Mouse (Mus musculus) layer of hippocampus, adult 9-10 months (tissue): ENCODE data around the gene Cpa2.
A peak's percentile ranks its signal among the peaks of the same experiment; 100 is the strongest.

Experiments used
- DNase-seq: peaks from one replicate; pipeline ENCODE4 v3.0.0; 2022; ENCODE audit warnings: low spot score

The Cpa2 gene

DNA sequence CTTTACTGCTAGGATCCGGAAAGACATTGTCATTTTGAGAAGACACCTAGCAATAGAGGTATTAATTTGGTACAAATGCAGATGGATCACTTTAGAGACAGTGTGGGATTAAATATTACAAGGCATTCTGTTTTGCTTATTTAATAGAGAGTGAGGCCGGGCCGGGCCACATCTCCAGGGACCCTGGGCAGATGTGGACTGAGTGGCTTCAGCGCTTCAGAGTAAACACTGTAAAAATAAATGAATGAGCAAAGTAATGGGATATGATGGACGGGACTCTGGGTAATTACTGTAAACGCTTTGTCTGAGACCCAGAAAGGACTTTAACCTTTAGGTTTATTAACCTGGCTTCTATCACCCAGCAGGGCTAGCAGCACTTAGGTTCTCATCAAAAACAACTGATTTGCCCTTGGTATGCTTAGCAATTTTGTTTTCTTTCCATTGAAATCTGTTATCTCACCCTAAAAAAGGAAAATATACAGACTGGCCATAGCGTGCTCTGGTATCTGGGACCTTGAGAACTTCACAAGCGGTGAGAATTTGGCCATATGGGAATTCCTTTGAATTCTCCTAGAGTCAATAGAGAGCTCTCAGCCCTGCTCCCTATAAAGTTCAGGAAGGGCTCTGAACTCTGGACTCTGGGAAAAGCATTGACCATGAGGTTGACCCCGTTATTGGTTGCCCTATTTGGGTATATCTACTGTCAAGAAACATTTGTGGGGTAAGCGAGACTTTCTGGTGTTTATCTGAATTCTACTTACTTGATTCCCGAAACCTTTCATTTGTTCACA is at the start of gene Cpa2:
TSS of gene Cpa2 (plus strand) at position 574 of the 791 bp plus-strand sequence.
- no peak for DNase-seq

- no peak for DNase-seq
Measured at GRCm38 (mm10) chr6:30499049-30499448, 42.3 kb upstream of the Cpa2 start.

GRCm38 (mm10) chr6:30508824-30509223 is 32.6 kb upstream of the Cpa2 start:
- no peak for DNase-seq

DNA sequence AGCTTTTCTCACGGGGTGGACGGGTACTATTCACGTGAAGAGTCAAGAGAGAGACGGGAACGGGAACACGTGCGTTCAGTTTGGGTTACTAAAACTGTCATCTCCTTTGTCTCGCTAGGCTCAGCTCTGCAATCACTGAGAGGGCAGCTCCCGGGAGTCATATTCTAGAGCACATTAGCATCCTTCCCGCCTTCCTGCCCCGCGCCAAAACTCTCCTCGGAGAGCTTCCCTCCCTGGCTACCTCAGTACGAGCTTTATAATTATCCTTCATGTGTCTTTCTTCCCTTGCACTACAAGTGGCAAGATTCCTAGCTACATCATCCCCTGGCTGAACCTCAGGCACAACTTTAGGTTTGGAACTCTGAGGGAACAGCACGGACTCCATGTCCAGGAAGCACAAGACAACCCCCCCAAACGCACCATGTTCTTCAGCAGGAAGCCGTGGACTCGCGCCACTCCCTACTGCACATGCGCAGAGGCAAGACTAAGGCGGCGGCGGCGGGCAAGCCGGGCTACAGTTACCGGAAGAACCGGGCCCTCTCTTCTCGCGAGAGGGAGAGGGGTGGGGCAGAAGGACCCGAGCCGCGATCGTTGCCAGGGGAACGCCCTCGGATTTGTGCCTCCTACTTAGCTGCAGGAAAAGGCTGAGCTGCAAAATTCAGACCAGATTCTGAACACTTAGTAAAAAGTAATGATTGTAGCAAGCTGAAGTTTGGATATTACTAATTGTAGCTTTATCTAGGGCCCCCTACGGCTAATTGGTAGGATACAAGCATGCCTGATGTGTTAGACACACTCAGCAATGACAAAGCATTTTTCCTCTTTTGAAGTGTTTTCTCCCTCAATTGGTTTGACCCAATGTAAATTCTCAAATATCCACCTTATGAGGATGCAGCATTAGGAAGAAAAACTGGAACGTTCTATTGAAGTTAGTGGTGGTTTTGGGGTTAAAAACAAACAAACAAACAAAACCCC is 31.8 kb upstream of the Cpa2 start, which contains the start of the genes Tmem209 and Ssmem1:
TSS of gene Tmem209 (minus strand) at position 519 of the 975 bp plus-strand sequence.
TSS of gene Ssmem1 (plus strand) at position 585 of the 975 bp plus-strand sequence.
- DNase-seq, result peak; percentile 95

- no peak for DNase-seq
Measured at GRCm38 (mm10) chr6:30510291-30510690, 31.1 kb upstream of the Cpa2 start.

DNA sequence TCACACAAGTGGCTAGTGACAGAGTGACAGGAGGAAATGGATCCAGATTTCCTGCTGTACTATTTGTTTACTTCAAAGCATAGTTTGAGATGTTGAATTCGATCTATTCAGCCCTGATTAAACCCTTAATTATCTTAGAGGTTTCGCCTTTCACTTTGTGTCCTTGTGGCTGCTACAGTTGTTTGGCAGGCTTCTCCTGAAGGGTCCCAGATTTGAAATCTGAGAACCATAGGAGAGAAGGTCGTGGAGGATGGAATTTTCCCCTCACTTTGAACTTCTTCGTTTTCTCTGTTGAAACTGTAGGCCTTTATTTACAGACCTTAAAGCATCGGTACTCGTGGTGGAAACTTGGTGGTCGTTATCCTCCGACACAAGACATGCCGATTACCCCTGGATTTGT is 27.1 kb upstream of the Cpa2 start:
- DNase-seq, result no peak

- no peak for DNase-seq
Measured at GRCm38 (mm10) chr6:30520400-30520799, 21.0 kb upstream of the Cpa2 start.

DNA sequence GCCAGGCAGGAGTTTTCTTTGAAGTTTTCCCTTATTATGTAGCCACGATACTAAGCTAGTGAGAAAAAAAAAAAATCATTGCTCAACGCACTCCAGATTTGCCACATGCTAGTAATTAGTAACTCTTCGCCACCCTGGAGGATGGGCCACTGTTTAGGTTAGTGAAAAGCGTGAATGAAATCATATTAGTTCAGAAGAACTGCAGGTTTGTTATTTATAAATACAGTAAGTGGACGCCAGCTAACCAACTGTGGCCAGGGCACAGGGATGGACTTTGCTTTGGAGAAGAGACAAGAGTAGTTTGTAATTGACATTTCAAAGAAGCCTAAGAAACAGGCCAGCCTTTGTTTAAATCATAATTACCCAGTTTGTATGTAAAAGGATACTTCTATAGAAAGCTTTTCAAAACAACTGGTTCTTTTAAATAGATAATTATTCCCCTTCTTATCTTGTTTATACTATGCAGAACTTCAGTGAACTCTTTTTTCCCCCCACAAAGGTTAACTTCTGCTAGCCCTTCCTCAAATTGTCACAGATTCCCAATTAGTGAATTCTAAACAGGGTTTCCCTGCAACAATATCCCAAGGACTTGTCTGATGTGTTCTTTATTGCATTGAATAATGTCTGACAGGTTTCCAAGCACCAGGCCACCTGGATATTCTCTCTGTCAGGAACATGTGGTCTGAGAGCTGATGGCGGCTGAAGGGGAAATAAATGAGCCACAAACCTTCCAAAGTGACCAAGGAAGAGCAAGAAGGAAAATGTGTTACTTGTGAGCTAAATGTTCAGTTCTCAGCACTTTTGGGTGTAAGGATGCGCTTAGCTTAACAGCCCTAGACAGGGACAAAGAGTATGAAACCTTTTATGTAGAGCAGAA is 15.7 kb upstream of the Cpa2 start:
- DNase-seq, result no peak

GRCm38 (mm10) chr6:30526586-30527515 is 14.5 kb upstream of the Cpa2 start:
- DNase-seq, result no peak

DNA sequence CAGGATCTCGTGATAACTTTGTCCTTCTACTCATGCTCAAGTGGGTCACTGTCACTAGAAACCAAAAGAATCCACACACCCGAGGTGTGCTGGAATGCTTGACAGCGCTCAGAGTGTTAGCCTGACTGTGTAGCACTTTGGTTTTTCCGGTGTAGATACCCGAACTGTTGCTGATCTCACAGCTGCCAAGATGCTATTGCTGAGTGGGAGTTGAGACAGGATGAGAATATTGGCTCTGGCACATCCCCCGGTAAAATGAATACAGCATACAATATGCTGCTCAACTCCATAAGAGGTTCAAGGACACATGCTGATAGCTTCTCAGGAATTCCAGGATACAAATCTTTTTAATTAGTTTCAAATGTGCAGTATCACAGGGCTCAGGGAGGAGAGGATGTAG is 12.6 kb upstream of the Cpa2 start:
- DNase-seq, result no peak

GRCm38 (mm10) chr6:30535340-30535739 is 6.0 kb upstream of the Cpa2 start:
- DNase-seq, result no peak

DNA sequence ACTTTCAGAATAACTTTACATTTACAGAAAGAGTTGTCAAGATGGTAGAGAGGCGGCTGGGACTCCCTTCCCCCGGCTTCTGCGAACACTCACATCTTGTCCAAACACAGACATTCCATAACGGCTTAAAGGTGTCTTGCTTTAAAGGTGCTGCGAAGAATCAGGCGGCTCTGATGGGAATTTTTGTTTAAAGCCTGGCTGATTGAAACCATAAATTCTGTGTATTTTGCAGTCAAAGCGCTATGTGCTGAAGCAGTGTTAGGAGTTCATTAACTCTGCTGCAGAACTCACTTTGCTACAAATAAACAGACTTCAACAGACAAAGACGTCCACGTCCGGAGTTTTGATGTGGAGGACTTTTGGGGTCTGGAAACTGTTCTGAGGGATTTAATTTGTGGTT is 3.1 kb upstream of the Cpa2 start:
- no peak for DNase-seq

- DNase-seq, result no peak
Measured at GRCm38 (mm10) chr6:30538800-30539199, 2.6 kb upstream of the Cpa2 start.

GRCm38 (mm10) chr6:30542277-30542676 is 895 bp downstream of the Cpa2 start:
- DNase-seq, result no peak

GRCm38 (mm10) chr6:30543077-30543476 is 1.7 kb downstream of the Cpa2 start:
- no peak for DNase-seq

DNA sequence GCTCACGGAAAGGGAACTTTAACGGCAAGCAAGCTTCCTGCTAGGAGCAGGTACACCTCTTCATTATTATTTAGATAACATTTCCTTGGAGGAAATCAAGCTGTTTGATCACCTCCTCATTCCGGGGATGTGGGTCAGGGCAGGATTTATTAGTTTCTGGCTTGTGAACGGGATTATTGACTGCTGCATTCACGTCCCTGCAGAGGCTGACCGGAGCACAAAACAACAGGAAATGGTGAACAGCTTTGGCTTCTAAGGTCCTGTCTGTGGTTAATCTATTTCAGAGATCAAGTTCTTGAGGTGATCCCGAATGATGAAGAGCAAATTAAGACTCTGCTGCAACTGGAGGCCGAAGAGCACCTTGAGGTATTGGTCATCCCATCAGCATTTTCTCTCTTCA is 2.5 kb downstream of the Cpa2 start:
- no peak for DNase-seq

GRCm38 (mm10) chr6:30545689-30546088 is 4.3 kb downstream of the Cpa2 start:
- no peak for DNase-seq

DNA sequence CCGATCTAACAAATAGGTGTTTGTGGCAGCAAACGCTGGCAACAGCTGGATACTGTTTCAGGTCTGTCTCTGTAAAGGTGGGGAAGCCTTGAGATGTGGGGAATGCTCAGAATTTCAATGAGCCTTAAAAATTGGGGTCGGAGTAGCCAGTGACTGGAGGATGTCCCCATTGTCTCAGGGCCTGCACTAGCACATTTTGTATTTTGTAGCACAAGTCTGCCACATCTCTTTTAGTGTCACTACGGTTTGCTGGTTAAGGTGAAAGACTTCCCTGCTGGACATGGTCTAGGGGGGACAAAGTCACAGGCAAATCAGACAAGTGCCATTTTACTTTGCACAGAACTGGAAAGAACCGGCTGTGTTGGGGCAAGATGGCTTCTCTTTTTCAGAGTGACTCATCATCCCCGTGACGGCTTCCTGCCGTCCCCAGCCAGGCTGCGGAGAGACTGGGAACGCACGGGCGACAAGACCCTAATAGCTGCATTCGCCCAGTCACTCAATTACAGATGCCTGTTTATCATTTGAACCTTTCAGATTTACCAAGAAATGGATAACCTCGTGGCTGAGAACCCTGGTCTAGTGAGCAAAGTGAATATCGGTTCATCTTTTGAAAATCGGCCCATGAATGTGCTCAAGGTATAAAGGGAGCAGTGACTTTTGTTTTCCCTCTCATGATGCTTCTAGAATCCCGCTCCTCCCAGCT is 5.3 kb downstream of the Cpa2 start:
- DNase-seq, result no peak

- DNase-seq, result no peak
Measured at GRCm38 (mm10) chr6:30547274-30547645, 5.9 kb downstream of the Cpa2 start.

GRCm38 (mm10) chr6:30547656-30548306 is 6.4 kb downstream of the Cpa2 start:
- no peak for DNase-seq
